Mouse (Mus musculus): ENCODE results near the gene Tssk4. TPM values are rescaled to one million over a fixed set of nuclear protein-coding genes. Genes with fewer than 3 reads are reported as not detected.

The Tssk4 gene
- total RNA-seq, 2 experiments from 2014 or later: 0.42 to 0.54 TPM

Other genes starting within 250 kb of the Tssk4 start
- 100 to 1,000 TPM; 127 to 134 TPM for gene Dhrs4, start 171.4 kb upstream of the Tssk4 start, total RNA-seq (2021)
- gene Carmil3, start 159.5 kb upstream of the Tssk4 start, total RNA-seq (2021): 1 to 10 TPM; 2.5 to 3.4 TPM
- gene Cpne6, start 139.7 kb upstream of the Tssk4 start, total RNA-seq (2021): not detected
- gene Nrl, start 125.2 kb upstream of the Tssk4 start, total RNA-seq (2021): not detected
- gene Pck2, start 109.9 kb upstream of the Tssk4 start, total RNA-seq (2021): 1 to 10 TPM; 8.3 to 9.4 TPM
- gene Dcaf11, start 90.2 kb upstream of the Tssk4 start, total RNA-seq (2021): 100 to 1,000 TPM; 147 to 152 TPM
- not detected for gene A730061H03Rik, start 89.8 kb upstream of the Tssk4 start, total RNA-seq (2021)
- 100 to 1,000 TPM; 172 to 176 TPM for gene Fitm1, start 74.6 kb upstream of the Tssk4 start, total RNA-seq (2021)
- 100 to 1,000 TPM; 276 to 319 TPM for gene Psme1, start 72.1 kb upstream of the Tssk4 start, total RNA-seq (2021)
- 10 to 100 TPM; 66.8 to 70.0 TPM for gene Emc9, start 64.9 kb upstream of the Tssk4 start, total RNA-seq (2021)
- gene Psme2, start 59.1 kb upstream of the Tssk4 start, total RNA-seq (2021): 100 to 1,000 TPM; 142 to 145 TPM
- gene Rnf31, start 58.5 kb upstream of the Tssk4 start, total RNA-seq (2021): 10 to 100 TPM; 25.4 to 29.9 TPM
- 10 to 100 TPM in 1 of 2 experiments, 1 to 10 TPM in 1; 8.9 to 11.0 TPM for gene Irf9, start 46.6 kb upstream of the Tssk4 start, total RNA-seq (2021)
- under 1 TPM; 0.22 to 0.62 TPM for gene Rec8, start 32.1 kb upstream of the Tssk4 start, total RNA-seq (2021)
- gene Ipo4, start 14.2 kb upstream of the Tssk4 start, total RNA-seq (2021): 10 to 100 TPM; 51.3 to 64.8 TPM
- 1 to 10 TPM; 1.4 to 2.3 TPM for gene Gm49378, start 12.3 kb upstream of the Tssk4 start, total RNA-seq (2021)
- 10 to 100 TPM; 39.7 to 42.3 TPM for gene Tm9sf1, start 6.4 kb upstream of the Tssk4 start, total RNA-seq (2021)
- 10 to 100 TPM; 47.1 to 58.8 TPM for gene Mdp1, start 10.3 kb downstream of the Tssk4 start, total RNA-seq (2021)
- gene Gmpr2, start 21.8 kb downstream of the Tssk4 start, total RNA-seq (2021): 10 to 100 TPM in 1 of 2 experiments, 1 to 10 TPM in 1; 8.7 to 10.8 TPM
- 100 to 1,000 TPM; 250 to 257 TPM for gene Nedd8, start 21.9 kb downstream of the Tssk4 start, total RNA-seq (2021)
- gene Tinf2, start 31.6 kb downstream of the Tssk4 start, total RNA-seq (2021): 10 to 100 TPM; 10.1 to 12.1 TPM
- gene Tgm1, start 63.7 kb downstream of the Tssk4 start, total RNA-seq (2021): under 1 TPM; 0.25 to 0.44 TPM
- 10 to 100 TPM; 14.8 to 15.8 TPM for gene Rabggta, start 72.1 kb downstream of the Tssk4 start, total RNA-seq (2021)
- gene Dhrs1, start 95.5 kb downstream of the Tssk4 start, total RNA-seq (2021): 10 to 100 TPM; 39.8 to 42.6 TPM
- 10 to 100 TPM in 1 of 2 experiments, 1 to 10 TPM in 1; 7.7 to 11.9 TPM for gene Nop9, start 95.5 kb downstream of the Tssk4 start, total RNA-seq (2021)
- gene Cideb, start 108.3 kb downstream of the Tssk4 start, total RNA-seq (2021): 1 to 10 TPM; 2.0 TPM
- under 1 TPM; 0.21 to 0.25 TPM for gene Ltb4r2, start 111.2 kb downstream of the Tssk4 start, total RNA-seq (2021)
- under 1 TPM; 0.25 to 0.41 TPM for gene Ltb4r1, start 115.8 kb downstream of the Tssk4 start, total RNA-seq (2021)
- gene Adcy4, start 133.9 kb downstream of the Tssk4 start, total RNA-seq (2021): 10 to 100 TPM; 15.7 to 17.3 TPM
- gene Ripk3, start 138.7 kb downstream of the Tssk4 start, total RNA-seq (2021): 1 to 10 TPM; 1.6 to 2.9 TPM
- 1 to 10 TPM; 2.5 to 4.0 TPM for gene Nfatc4, start 173.0 kb downstream of the Tssk4 start, total RNA-seq (2021)
- 1 to 10 TPM; 7.2 to 7.4 TPM for gene Nynrin, start 203.8 kb downstream of the Tssk4 start, total RNA-seq (2021)
- not detected for gene Cbln3, start 234.2 kb downstream of the Tssk4 start, total RNA-seq (2021)
- 10 to 100 TPM in 1 of 2 experiments, 1 to 10 TPM in 1; 8.6 to 10.0 TPM for gene Khnyn, start 234.8 kb downstream of the Tssk4 start, total RNA-seq (2021)

Measured in heart, adult 18-20 months (tissue).